Mouse (Mus musculus) forebrain, embryonic 14.5 days (tissue): ENCODE measurements around the gene Gusb. TPM values are rescaled to one million over a fixed set of nuclear protein-coding genes. Genes with fewer than 3 reads are reported as not detected.

Experiments used
- ATAC-seq: fragments of 200-750 bp; cut with Nextera tagmentation; 2 replicates; pipeline ENCODE4 v1.8.0; 2017; ENCODE audit warnings: mild to moderate bottlenecking, moderate library complexity
- DNase-seq: peaks from one replicate; pipeline ENCODE4 v3.0.0-alpha.2; 2015; ENCODE audit warnings: low spot score
- H3K27ac ChIP-seq: fragments of 300-500 bp; sonication (generic); 2 replicates; pipeline ENCODE4 v1.5.1; 2014; ENCODE audit warnings: low read depth, mild to moderate bottlenecking, control low read depth, low read length, moderate library complexity
- H3K27me3 ChIP-seq: fragments of 300-500 bp; sonication (generic); replicated peaks from 2 replicates; pipeline ENCODE4 v1.6.1; 2014; ENCODE audit warnings: low read length, control low read depth, mixed read lengths; ENCODE audit not compliant: control insufficient read depth, insufficient read depth
- H3K36me3 ChIP-seq: fragments of 300-500 bp; sonication (generic); 2 replicates; pipeline ENCODE4 v1.6.1; 2014; ENCODE audit warnings: low read length, control low read depth; ENCODE audit not compliant: control insufficient read depth, insufficient read depth
- H3K4me1 ChIP-seq: fragments of 300-500 bp; sonication (generic); 2 replicates; pipeline ENCODE4 v1.6.1; 2014; ENCODE audit warnings: antibody characterized with exemption, low read length, control low read depth; ENCODE audit not compliant: control insufficient read depth, insufficient read depth
- H3K4me2 ChIP-seq: fragments of 300-500 bp; sonication (generic); 2 replicates; pipeline ENCODE4 v1.6.1; 2014; ENCODE audit warnings: mild to moderate bottlenecking, control low read depth, low read length
- H3K4me3 ChIP-seq: fragments of 300-500 bp; sonication (generic); 2 replicates; pipeline ENCODE4 v1.5.1; 2014; ENCODE audit warnings: low read depth, low read length, control low read depth
- H3K9ac ChIP-seq: fragments of 300-500 bp; sonication (generic); 2 replicates; pipeline ENCODE4 v1.6.1; 2014; ENCODE audit warnings: mild to moderate bottlenecking, low read length, control low read depth, moderate library complexity
- H3K9me3 ChIP-seq: fragments of 300-500 bp; sonication (generic); replicated peaks from 2 replicates; pipeline ENCODE4 v1.6.1; 2016; ENCODE audit warnings: low read length, control low read depth, mixed read lengths; ENCODE audit not compliant: control insufficient read depth
- WGBS: fragments of 180-500 bp; shearing (Covaris S2); extraction: QIAGEN DNeasy Blood & Tissue Kit; methylation state at CpG from one replicate; pipeline ENCODE4 v1.1.7; 2014; 5-methylcytosine and 5-hydroxymethylcytosine counted together
- polyA plus RNA-seq: library from polyadenylated mRNA; unstranded; fragments of >200 nt; fragmentation: Nextera tagmentation; extraction: Ambion mirVana; gene quantifications from 2 replicates; pipeline ENCODE4 v1.2.1, GENCODE M21; 2014

Gene Gusb
- polyA plus RNA-seq, 1 experiment from 2014 or later = 21.4 TPM

GRCm38 (mm10) chr5:129997700-129998099 lies 5.1 kb downstream of the Gusb start:
- Histone ChIP-seq H3K36me3 (no peaks in the 10 kb centered on the region), H3K4me1 (no peaks in the 10 kb centered on the region), H3K27me3 (no peaks in the 10 kb centered on the region)

GRCm38 (mm10) chr5:129994989-129995388 lies 7.9 kb downstream of the Gusb start:
- Histone ChIP-seq H3K27ac (no peak overlapping the region), H3K4me2 (no peak overlapping the region)
- 93% methylated on average over 7 of the region's 7 CpGs for WGBS

More at GRCm38 (mm10) chr5:129997700-129998099, 5.1 kb downstream of the Gusb start:
- Histone ChIP-seq H3K27ac (no peak overlapping the region), H3K9ac (no peak overlapping the region), H3K4me2 (no peak overlapping the region), H3K9me3 (no peaks in the 10 kb centered on the region), H3K4me3 (no peak overlapping the region)
- WGBS = 73% methylated on average over 19 of the region's 19 CpGs
- DNase-seq = no peak
- no peak for ATAC-seq

GRCm38 (mm10) chr5:129993374-129993773 lies 9.5 kb downstream of the Gusb start:
- ATAC-seq = no peak
- Histone ChIP-seq H3K4me3 (no peak overlapping the region), H3K27ac (no peak overlapping the region), H3K4me1 (no peaks in the 10 kb centered on the region), H3K9me3 (no peaks in the 10 kb centered on the region), H3K4me2 (no peak overlapping the region), H3K9ac (no peak overlapping the region), H3K27me3 (no peaks in the 10 kb centered on the region), H3K36me3 (no peaks in the 10 kb centered on the region)
- DNase-seq = no peak
- WGBS = 90% methylated on average over 14 of the region's 14 CpGs

More at GRCm38 (mm10) chr5:129994989-129995388, 7.9 kb downstream of the Gusb start:
- no peak overlapping the region for H3K9ac ChIP-seq
- H3K36me3 ChIP-seq = no peaks in the 10 kb centered on the region
- H3K4me1 ChIP-seq = no peaks in the 10 kb centered on the region
- no peak overlapping the region for H3K4me3 ChIP-seq
- DNase-seq (no peak), ATAC-seq (no peak)
- H3K9me3 ChIP-seq = no peaks in the 10 kb centered on the region
- no peaks in the 10 kb centered on the region for H3K27me3 ChIP-seq

GRCm38 (mm10) chr5:129991898-129992297 lies 11.0 kb downstream of the Gusb start:
- no peak for DNase-seq
- Histone ChIP-seq H3K4me2 (no peak overlapping the region), H3K4me3 (no peak overlapping the region), H3K9ac (no peak overlapping the region), H3K27ac (no peak overlapping the region), H3K4me1 (no peaks in the 10 kb centered on the region), H3K9me3 (no peaks in the 10 kb centered on the region), H3K36me3 (0 out of 2 replicates have a peak, but pooled peaks cover 2% of the 10 kb centered on the region), H3K27me3 (no peaks in the 10 kb centered on the region)
- over 99% methylated on average over 5 of the region's 5 CpGs for WGBS
- no peak for ATAC-seq

- Histone ChIP-seq H3K27ac (no peak overlapping the region), H3K9ac (no peak overlapping the region), H3K27me3 (no peaks in the 10 kb centered on the region), H3K9me3 (no peaks in the 10 kb centered on the region), H3K4me1 (no peaks in the 10 kb centered on the region), H3K4me2 (no peak overlapping the region), H3K4me3 (no peak overlapping the region), H3K36me3 (0 out of 2 replicates have a peak, but pooled peaks cover 5% of the 10 kb centered on the region)
- ATAC-seq (no peak), DNase-seq (no peak)
- WGBS = 85% methylated on average over 13 of the region's 13 CpGs
Observed at GRCm38 (mm10) chr5:129989376-129989775, 13.5 kb downstream of the Gusb start.

GRCm38 (mm10) chr5:129980216-129980615 lies 22.6 kb downstream of the Gusb start:
- 85% methylated on average over 3 of the region's 3 CpGs for WGBS
- no peaks in the 10 kb centered on the region for H3K4me1 ChIP-seq
- no peaks in the 10 kb centered on the region for H3K27me3 ChIP-seq
- no peak overlapping the region for H3K27ac ChIP-seq
- ATAC-seq = no peak
- no peak overlapping the region for H3K9ac ChIP-seq
- H3K4me2 ChIP-seq = no peak overlapping the region
- peaks cover 15% of the 10 kb centered on the region; the same call in 1 of the 2 replicates for H3K36me3 ChIP-seq
- DNase-seq = no peak
- H3K9me3 ChIP-seq = no peaks in the 10 kb centered on the region
- no peak overlapping the region for H3K4me3 ChIP-seq

- no peak for DNase-seq
Observed at GRCm38 (mm10) chr5:129978608-129979007, 24.2 kb downstream of the Gusb start.

GRCm38 (mm10) chr5:129977768-129978167 lies 25.1 kb downstream of the Gusb start:
- H3K9ac ChIP-seq = no peak overlapping the region
- 93% methylated on average over 4 of the region's 4 CpGs for WGBS
- no peaks in the 10 kb centered on the region for H3K9me3 ChIP-seq
- H3K27ac ChIP-seq = no peak overlapping the region
- no peaks in the 10 kb centered on the region for H3K27me3 ChIP-seq
- no peaks in the 10 kb centered on the region for H3K4me1 ChIP-seq
- DNase-seq = no peak
- H3K4me2 ChIP-seq = no peak overlapping the region
- no peak for ATAC-seq
- no peaks in the 10 kb centered on the region; the same call in 1 of the 2 replicates for H3K36me3 ChIP-seq
- no peak overlapping the region for H3K4me3 ChIP-seq

More at GRCm38 (mm10) chr5:129978608-129979007, 24.2 kb downstream of the Gusb start:
- WGBS = 93% methylated on average over 5 of the region's 5 CpGs
- Histone ChIP-seq H3K4me2 (no peak overlapping the region), H3K27me3 (no peaks in the 10 kb centered on the region), H3K36me3 (peaks cover 8% of the 10 kb centered on the region; the same call in 1 of the 2 replicates), H3K4me1 (no peaks in the 10 kb centered on the region), H3K9ac (no peak overlapping the region), H3K9me3 (no peaks in the 10 kb centered on the region), H3K27ac (no peak overlapping the region), H3K4me3 (no peak overlapping the region)
- no peak for ATAC-seq

GRCm38 (mm10) chr5:129974866-129975311 lies 28.0 kb downstream of the Gusb start:
- no peak overlapping the region for H3K4me3 ChIP-seq
- H3K9me3 ChIP-seq = no peaks in the 10 kb centered on the region
- no peak for ATAC-seq
- H3K27ac ChIP-seq = no peak overlapping the region
- no peak overlapping the region for H3K4me2 ChIP-seq
- WGBS = 96% methylated on average over 4 of the region's 4 CpGs
- no peak overlapping the region for H3K9ac ChIP-seq
- no peaks in the 10 kb centered on the region for H3K27me3 ChIP-seq
- H3K36me3 ChIP-seq = peaks cover 5% of the 10 kb centered on the region
- H3K4me1 ChIP-seq = no peaks in the 10 kb centered on the region
- DNase-seq = no peak
